Mouse (Mus musculus): ENCODE results near the gene Lrrc19.

Lrrc19 gene

GRCm38 (mm10) chr4:94591765-94592381, 58.1 kb downstream of the Lrrc19 start:
- DNase-seq (ENCODE audit: low spot score in 2 of 2): no peak
